Mouse (Mus musculus) CH12.LX (cell line): ENCODE measurements at regions not wholly inside any gene's neighbourhood (a gene's known extent, or its start where the extent isn't known, plus 50 kb on each side); places are given as distances from the start of the nearest gene placed in this dataset.

ENCODE experiments used
- DNase-seq: peaks from one replicate; pipeline ENCODE4 v3.0.0-alpha.2; 2013; ENCODE audit errors: extremely low read depth
- H3K27ac ChIP-seq: 2 replicates; pipeline ENCODE4 v1.5.1; 2012; ENCODE audit warnings: low read depth, mild to moderate bottlenecking, control low read depth, moderate library complexity; ENCODE audit not compliant: insufficient read depth
- H3K27me3 ChIP-seq: replicated peaks from 2 replicates; pipeline ENCODE3; 2012; ENCODE audit warnings: inconsistent platforms
- H3K36me3 ChIP-seq, 2 experiments: replicated peaks in 1 of 2; 2 replicates each; pipeline versions ENCODE3 to v1.6.1; 2012; ENCODE audit warnings: inconsistent platforms in 1 of 2, low read length in 1 of 2, mild to moderate bottlenecking in 1 of 2, mixed read lengths in 1 of 2, moderate library complexity in 1 of 2; ENCODE audit not compliant: control insufficient read depth in 1 of 2, insufficient read depth in 1 of 2
- H3K4me1 ChIP-seq, 2 experiments: 2 replicates each; pipeline ENCODE4 v1.6.1; 2012; ENCODE audit warnings: inconsistent platforms in 1 of 2, moderate library complexity in 1 of 2; ENCODE audit not compliant: insufficient read depth in 2 of 2, control insufficient read depth in 1 of 2
- H3K4me2 ChIP-seq: 2 replicates; pipeline ENCODE4 v1.6.1; 2012; ENCODE audit warnings: low read depth, mild to moderate bottlenecking, control low read depth; ENCODE audit not compliant: poor library complexity, insufficient read depth, severe bottlenecking
- H3K4me3 ChIP-seq, 3 experiments: fragments of 150-350 bp in 1 of 3; sonication (generic) in 1 of 3; replicated peaks in 1 of 3; 2 replicates each; pipeline versions ENCODE3 to v1.5.1; 2011 to 2012; ENCODE audit warnings: low read depth in 2 of 3, low read length in 2 of 3, mild to moderate bottlenecking in 2 of 3, moderate library complexity in 2 of 3, control low read depth in 1 of 3, improper control_type of control experiment in 1 of 3, inconsistent platforms in 1 of 3, mixed read lengths in 1 of 3; ENCODE audit not compliant: poor library complexity in 1 of 3
- H3K79me2 ChIP-seq: replicated peaks from 2 replicates; pipeline ENCODE4 v1.6.1; 2012; ENCODE audit warnings: mild to moderate bottlenecking, moderate library complexity; ENCODE audit not compliant: control insufficient read depth, poor library complexity, insufficient read depth, severe bottlenecking; ENCODE audit errors: extremely low read depth
- H3K9ac ChIP-seq: 2 replicates; pipeline ENCODE4 v1.6.1; 2012; ENCODE audit warnings: low read depth, mild to moderate bottlenecking, control low read depth, moderate library complexity; ENCODE audit not compliant: insufficient read depth
- H3K9me3 ChIP-seq: replicated peaks from 2 replicates; pipeline ENCODE3; 2012; ENCODE audit warnings: low read length, inconsistent platforms, mixed read lengths
- BHLHE40 ChIP-seq: IDR thresholded peaks from 2 replicates; pipeline ENCODE4 v1.6.1; 2011; ENCODE audit warnings: mild to moderate bottlenecking, low read depth, low read length, improper control_type of control experiment
- CHD1 ChIP-seq: IDR thresholded peaks from 2 replicates; pipeline ENCODE4 v1.6.1; 2012; ENCODE audit warnings: low read depth, low read length, improper control_type of control experiment, inconsistent platforms
- CTCF ChIP-seq, 2 experiments: IDR thresholded peaks in 1 of 2; conservative IDR thresholded peaks in 1 of 2; 2 replicates each; pipeline ENCODE4 v1.5.1; 2011 to 2012; ENCODE audit warnings: low read depth in 2 of 2, low read length in 2 of 2, improper control_type of control experiment in 1 of 2, inconsistent platforms in 1 of 2, mild to moderate bottlenecking in 1 of 2, moderate library complexity in 1 of 2
- E2F4 ChIP-seq: IDR thresholded peaks from 2 replicates; pipeline ENCODE4 v1.6.1; 2011; ENCODE audit warnings: low read depth, low read length, improper control_type of control experiment; ENCODE audit not compliant: insufficient replicate concordance
- EP300 ChIP-seq: IDR thresholded peaks from 2 replicates; pipeline ENCODE4 v1.6.1; 2011; ENCODE audit warnings: low read length, improper control_type of control experiment
- ETS1 ChIP-seq: conservative IDR thresholded peaks from 2 replicates; pipeline ENCODE4 v1.6.1; 2012; ENCODE audit warnings: low read depth, mild to moderate bottlenecking, inconsistent platforms, low read length, improper control_type of control experiment, moderate library complexity
- HCFC1 ChIP-seq: IDR thresholded peaks from 2 replicates; pipeline ENCODE4 v1.6.1; 2012; ENCODE audit warnings: low read depth, mild to moderate bottlenecking, inconsistent platforms, low read length, improper control_type of control experiment
- JUND ChIP-seq: conservative IDR thresholded peaks from 2 replicates; pipeline ENCODE4 v1.6.1; 2011; ENCODE audit warnings: low read depth, low read length, improper control_type of control experiment
- KAT2A ChIP-seq: IDR thresholded peaks from 2 replicates; pipeline ENCODE4 v1.6.1; 2012; ENCODE audit warnings: low read length, improper control_type of control experiment, inconsistent platforms; ENCODE audit not compliant: insufficient replicate concordance
- MAFK ChIP-seq: IDR thresholded peaks from 2 replicates; pipeline ENCODE4 v1.6.1; 2011; ENCODE audit warnings: low read length, improper control_type of control experiment; ENCODE audit not compliant: insufficient replicate concordance
- MEF2A ChIP-seq: IDR thresholded peaks from 2 replicates; pipeline ENCODE4 v1.6.1; 2014; ENCODE audit warnings: low read depth, mild to moderate bottlenecking, inconsistent platforms, low read length, improper control_type of control experiment, borderline replicate concordance
- MXI1 ChIP-seq: IDR thresholded peaks from 2 replicates; pipeline ENCODE4 v1.6.1; 2011; ENCODE audit warnings: mild to moderate bottlenecking, low read depth, low read length, improper control_type of control experiment
- MYC ChIP-seq: IDR thresholded peaks from 2 replicates; pipeline ENCODE4 v1.6.1; 2011; ENCODE audit warnings: low read depth, mild to moderate bottlenecking, improper control_type of control experiment, low read length
- NRF1 ChIP-seq: IDR thresholded peaks from 2 replicates; pipeline ENCODE4 v1.6.1; 2014; ENCODE audit warnings: low read depth, mild to moderate bottlenecking, inconsistent platforms, low read length, improper control_type of control experiment, moderate library complexity
- POLR2AphosphoS2 ChIP-seq: IDR thresholded peaks from 2 replicates; pipeline ENCODE4 v1.6.1; 2011; ENCODE audit warnings: low read depth, low read length, improper control_type of control experiment
- RAD21 ChIP-seq: IDR thresholded peaks from 2 replicates; pipeline ENCODE4 v1.6.1; 2011; ENCODE audit warnings: low read depth, mild to moderate bottlenecking, low read length, improper control_type of control experiment, moderate library complexity
- SMC3 ChIP-seq: IDR thresholded peaks from 2 replicates; pipeline ENCODE4 v1.6.1; 2011; ENCODE audit warnings: low read depth, low read length, improper control_type of control experiment
- UBTF ChIP-seq: IDR thresholded peaks from 2 replicates; pipeline ENCODE4 v1.6.1; 2012; ENCODE audit warnings: low read depth, mild to moderate bottlenecking, inconsistent platforms, low read length, improper control_type of control experiment, moderate library complexity
- USF1 ChIP-seq: IDR thresholded peaks from 2 replicates; pipeline ENCODE4 v1.6.1; 2014; ENCODE audit warnings: low read depth, mild to moderate bottlenecking, inconsistent platforms, low read length, improper control_type of control experiment
- ZC3H11A ChIP-seq: IDR thresholded peaks from 2 replicates; pipeline ENCODE4 v1.6.1; 2012; ENCODE audit warnings: low read depth, mild to moderate bottlenecking, inconsistent platforms, low read length, improper control_type of control experiment
- ZKSCAN1 ChIP-seq: IDR thresholded peaks from 2 replicates; pipeline ENCODE4 v1.6.1; 2012; ENCODE audit warnings: low read depth, inconsistent platforms, low read length, improper control_type of control experiment, borderline replicate concordance
- ZMIZ1 ChIP-seq: IDR thresholded peaks from 2 replicates; pipeline ENCODE4 v1.6.1; 2012; ENCODE audit warnings: low read depth, mild to moderate bottlenecking, inconsistent platforms, low read length, improper control_type of control experiment
- dilution Hi-C: fragments of 300-500 bp; cut with MboI; formaldehyde crosslinking; loops from 2 replicates; pipeline ENCODE4 v1.14.3; 2020; ENCODE audit warnings: low sequenced_read_pairs; ENCODE audit not compliant: extremely low pct_unique_long_range_greater_than_20kb, extremely low pct_ligation_motif_present
- in situ Hi-C: fragments of 300-500 bp; cut with MboI; formaldehyde crosslinking; loops from 3 replicates; pipeline ENCODE4 v1.14.3; 2019; ENCODE audit warnings: low sequenced_read_pairs, low pct_ligation_motif_present, low pct_unique_long_range_greater_than_20kb, mixed read lengths

DNA sequence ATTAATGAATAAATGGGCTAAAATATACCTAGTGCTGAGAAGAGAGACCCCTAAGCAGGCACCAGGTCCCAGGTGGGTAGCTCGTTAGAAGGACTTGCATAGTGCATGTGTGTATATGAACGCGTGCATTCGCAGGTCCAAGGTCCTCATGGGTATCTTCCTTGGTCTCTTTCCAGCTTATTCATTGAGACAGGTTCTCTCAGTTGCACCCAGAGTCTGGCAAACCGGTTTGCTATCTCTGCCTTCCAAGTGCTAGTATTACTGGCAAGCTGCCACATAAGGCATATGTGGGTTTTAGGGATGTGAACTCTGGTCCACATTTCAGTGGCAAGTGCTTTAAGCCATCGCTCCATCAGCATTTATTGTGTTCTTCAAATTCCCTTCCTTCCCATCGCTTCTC lies 818.3 kb upstream of the Car8 start:
- TF ChIP-seq MEF2A (no peak), USF1 (no peak), CHD1 (no peak), CTCF (conservative IDR thresholded peaks at IDR 0.05 in 1 of 2, IDR thresholded peaks at IDR 0.05 in 1 of 2; ENCODE audit: low read depth in 2 of 2, low read length in 2 of 2) (no peak), ZKSCAN1 (no peak), BHLHE40 (no peak), MAFK (no peak), MXI1 (no peak), ZMIZ1 (no peak), E2F4 (no peak), RAD21 (no peak), JUND (no peak), POLR2AphosphoS2 (no peak)
- no peak overlapping the region for H3K27ac ChIP-seq
- in situ Hi-C loops (no loop called here), dilution Hi-C loops (no loop called here)
- 0 out of 4 replicates have a peak, but pooled peaks cover 0 to 2% of the 10 kb centered on the region in 2 experiments for H3K4me1 ChIP-seq
- no peak overlapping the region for H3K4me2 ChIP-seq
- no peak overlapping the region for H3K9ac ChIP-seq
- H3K27me3 ChIP-seq, result no peaks in the 10 kb centered on the region
- H3K4me3 ChIP-seq, result no peak overlapping the region
- no peak for DNase-seq
- H3K36me3 ChIP-seq, result no peaks in the 10 kb centered on the region
- H3K79me2 ChIP-seq, result no peaks in the 10 kb centered on the region
- H3K9me3 ChIP-seq, result no peaks in the 10 kb centered on the region

DNA sequence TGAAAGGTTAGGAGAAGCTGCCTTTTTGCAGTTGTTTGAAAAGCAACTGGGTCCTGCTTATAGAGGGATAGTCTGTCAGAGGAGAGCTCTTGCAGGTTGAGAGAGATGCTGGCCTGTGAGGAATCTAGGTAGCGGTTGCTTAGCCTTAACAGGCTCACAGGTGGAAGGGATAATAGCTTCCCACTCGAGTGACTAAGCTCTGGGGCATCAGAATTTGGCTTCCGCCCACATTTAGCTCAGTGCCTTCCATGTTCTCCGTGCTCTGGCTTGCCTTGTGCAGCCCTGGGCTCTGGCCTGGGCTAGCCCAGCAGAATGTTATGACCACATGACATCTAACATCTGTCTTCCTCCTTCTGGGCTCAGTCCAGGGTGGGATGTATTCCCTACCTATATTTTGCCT lies 817.0 kb upstream of the Car8 start:
- H3K4me3 ChIP-seq, result no peak overlapping the region
- TF ChIP-seq NRF1 (no peak), UBTF (no peak), MYC (no peak), ZC3H11A (no peak), EP300 (no peak), HCFC1 (no peak), CHD1 (no peak), SMC3 (no peak), POLR2AphosphoS2 (no peak), ETS1 (no peak), MXI1 (no peak), KAT2A (no peak), MAFK (no peak), USF1 (no peak)
- TF ChIP-seq, all 38 proteins: peak for 0
- no peak for DNase-seq
- in situ Hi-C loops (no loop called here), dilution Hi-C loops (no loop called here)
- H3K27me3 ChIP-seq, result no peaks in the 10 kb centered on the region
- H3K9ac ChIP-seq, result no peak overlapping the region
- 0 out of 4 replicates have a peak, but pooled peaks cover 0 to 2% of the 10 kb centered on the region in 2 experiments for H3K4me1 ChIP-seq
- no peaks in the 10 kb centered on the region for H3K79me2 ChIP-seq
- H3K27ac ChIP-seq, result no peak overlapping the region
- no peaks in the 10 kb centered on the region for H3K36me3 ChIP-seq
- H3K9me3 ChIP-seq, result no peaks in the 10 kb centered on the region
- H3K4me2 ChIP-seq, result no peak overlapping the region
